Mouse (Mus musculus) megakaryocyte progenitor cell, adult 5-6 weeks (primary cell): ENCODE measurements around the gene Riok2. TPM values are rescaled to one million over a fixed set of nuclear protein-coding genes. Genes with fewer than 3 reads are reported as not detected.
"Not testable (repeated sequence)": the region's sequence is repeated elsewhere in the genome, so short reads cannot be mapped to it uniquely, and the experiment has no call there.

ENCODE experiments used
- ATAC-seq: replicated peaks from 2 replicates; pipeline ENCODE4 v1.8.0; 2016; ENCODE audit warnings: mild to moderate bottlenecking, moderate TSS enrichment, inconsistent platforms; ENCODE audit not compliant: poor library complexity
- total RNA-seq, 2 experiments: library from RNA; stranded (forward) in 1 of 2; stranded (reverse) in 1 of 2; fragments of 157-497, 149-512 nt in 1 of 2; fragments of 200-1000 nt in 1 of 2; gene quantifications; 2 replicates each; pipeline versions ENCODE4 v1.2.3 to v1.2.4; 2015 to 2017

The Riok2 gene
- total RNA-seq (2015) = 44.1 and 53.1 TPM in 2 replicates
- total RNA-seq (2017) = 43.6 and 56.7 TPM in 2 replicates

DNA sequence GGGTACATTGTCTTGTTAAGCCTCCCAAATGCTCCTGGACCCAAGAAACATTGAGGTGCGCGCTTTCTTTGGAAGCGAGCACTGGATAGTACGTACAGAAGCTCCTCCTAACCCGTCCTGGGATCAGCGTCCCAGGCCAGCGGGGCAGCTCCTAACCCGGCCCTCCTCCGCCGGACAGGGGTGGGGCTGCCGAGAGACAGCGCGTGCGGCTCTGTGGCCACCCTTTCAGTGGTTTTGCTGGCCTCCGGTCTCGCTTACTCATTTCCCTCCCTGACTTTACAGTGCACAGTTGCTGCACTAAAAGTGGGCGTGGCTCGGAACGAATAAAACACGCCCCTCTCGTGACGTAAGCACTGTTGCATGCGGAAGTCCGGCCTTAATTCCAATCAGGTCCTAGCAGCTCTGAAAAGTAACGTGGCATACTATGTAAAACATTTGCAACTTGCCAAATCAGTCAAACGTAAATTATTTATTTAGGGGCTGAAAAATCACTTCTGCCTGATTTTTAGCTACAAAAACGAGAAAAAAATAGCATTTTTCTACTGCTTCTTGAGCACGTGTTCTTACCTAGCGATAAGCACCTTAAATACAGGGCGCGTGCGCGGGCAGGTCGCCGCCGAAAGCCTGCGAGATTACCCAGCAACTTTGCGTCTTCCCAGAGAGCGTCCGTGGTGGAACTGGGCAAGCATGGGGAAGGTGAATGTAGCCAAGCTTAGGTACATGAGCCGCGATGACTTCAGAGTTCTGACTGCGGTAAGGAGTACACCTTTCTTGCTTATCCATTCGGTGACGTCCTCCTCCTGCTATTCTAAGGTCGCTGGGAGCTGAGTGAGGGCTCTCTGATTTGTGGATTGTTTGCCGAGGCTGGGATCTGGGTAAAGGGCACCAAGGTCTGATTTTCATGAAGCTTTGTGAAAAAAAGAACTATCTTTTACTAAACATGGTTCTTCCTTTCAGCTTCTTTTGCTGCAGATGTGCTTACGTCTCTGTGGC lies at the start of gene Riok2:
TSS of gene Riok2 (plus strand) at position 392 of the 993 bp plus-strand sequence.
- ATAC-seq = peak; percentile 86

DNA sequence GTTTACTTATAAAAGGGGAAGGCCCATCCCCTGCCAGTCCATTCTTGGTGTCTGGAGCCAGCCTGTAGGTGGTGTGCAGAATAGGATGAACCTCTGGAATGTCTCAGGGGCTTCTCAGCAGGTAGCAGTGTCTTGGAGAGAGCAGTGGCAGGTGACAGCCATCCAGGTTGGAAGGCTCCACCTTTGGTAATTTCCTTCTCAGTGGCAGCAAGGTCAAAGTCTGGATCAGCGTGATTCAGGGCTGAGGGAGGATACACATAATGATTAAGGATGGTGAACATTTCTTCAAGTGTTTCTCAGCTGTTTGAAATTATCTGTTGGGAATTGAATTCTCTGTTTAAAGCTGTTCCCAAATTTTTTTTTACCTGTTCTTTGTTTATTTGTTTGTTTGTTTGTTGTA lies 48.1 kb upstream of the Riok2 start:
- not testable (repeated sequence) for ATAC-seq

DNA sequence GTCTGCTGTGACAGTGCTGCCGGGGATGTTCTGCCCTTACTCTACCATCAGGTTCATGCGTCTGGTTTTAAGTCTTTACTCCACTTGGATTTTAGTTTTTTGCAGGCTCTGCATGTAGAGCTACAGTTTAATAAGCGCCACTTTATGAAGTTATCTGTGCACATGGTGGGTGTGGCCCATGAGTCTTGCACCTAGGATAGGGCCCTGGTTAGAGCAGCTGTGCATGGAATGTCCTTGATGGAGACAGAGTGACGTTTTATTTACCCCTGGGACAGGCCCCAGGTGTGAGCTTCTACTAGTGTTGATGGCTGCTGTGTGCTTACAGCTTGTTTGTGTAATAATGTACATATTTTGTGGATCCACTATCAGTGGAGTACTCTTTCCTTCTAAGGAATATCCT lies 47.5 kb upstream of the Riok2 start:
- no peak for ATAC-seq

DNA sequence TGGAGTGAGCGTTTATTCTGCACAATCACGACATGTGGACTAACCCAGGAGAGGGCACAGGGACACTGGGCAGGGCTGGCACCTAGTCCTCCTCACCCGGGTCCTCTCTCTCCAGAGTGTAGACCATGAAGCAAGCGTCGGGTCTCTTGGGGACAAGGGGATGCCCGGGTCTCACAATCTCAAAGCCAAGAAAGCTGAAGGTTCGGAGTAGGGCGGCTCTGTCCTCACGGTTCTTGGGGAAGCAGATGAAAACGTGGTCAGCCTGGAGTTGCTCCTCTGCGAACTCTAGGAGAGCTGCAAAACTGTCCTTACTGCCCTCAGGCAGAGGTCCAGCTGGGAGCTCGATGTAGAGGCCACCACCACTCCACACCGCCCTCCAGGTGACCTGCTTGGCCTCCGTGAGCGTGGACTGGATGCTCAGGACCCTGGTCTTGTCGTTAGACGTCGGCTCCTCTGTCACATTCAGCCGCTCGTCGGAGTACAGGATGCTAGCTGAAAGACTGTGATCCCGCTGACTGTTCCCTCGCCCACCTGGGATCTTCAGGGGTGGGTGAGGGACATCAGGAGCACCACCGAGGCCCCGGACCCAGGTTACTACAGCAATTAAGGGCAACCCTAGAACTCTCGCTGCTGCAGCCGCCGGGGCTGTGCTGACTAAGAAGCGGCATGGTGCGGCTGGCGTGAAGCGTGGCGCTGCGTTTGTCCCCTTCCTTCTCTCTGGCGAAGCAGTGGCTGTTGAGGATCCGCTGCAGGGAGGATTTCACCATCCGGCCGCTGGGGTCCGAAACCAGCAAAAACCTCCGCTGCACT lies 28.5 kb upstream of the Riok2 start:
- ATAC-seq = peak; percentile 96

DNA sequence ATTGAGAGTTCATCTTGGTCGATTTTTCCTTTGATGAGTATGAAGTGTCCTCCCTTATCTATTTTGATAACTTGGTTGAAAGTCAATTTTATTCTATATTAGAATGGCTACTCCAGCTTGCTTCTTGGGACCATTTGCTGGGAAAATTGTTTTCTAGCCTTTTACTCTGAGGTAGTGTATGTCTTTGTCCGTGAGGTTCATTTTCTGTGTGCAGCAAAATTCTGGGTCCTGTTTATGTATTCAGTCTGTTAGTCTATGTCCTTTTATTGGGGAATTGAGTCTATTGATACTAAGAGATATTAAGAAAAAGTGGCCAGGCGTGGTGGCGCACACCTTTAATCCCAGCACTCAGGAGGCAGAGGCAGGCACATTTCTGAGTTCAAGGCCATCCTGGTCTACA lies 27.8 kb upstream of the Riok2 start:
- ATAC-seq = not testable (repeated sequence)

DNA sequence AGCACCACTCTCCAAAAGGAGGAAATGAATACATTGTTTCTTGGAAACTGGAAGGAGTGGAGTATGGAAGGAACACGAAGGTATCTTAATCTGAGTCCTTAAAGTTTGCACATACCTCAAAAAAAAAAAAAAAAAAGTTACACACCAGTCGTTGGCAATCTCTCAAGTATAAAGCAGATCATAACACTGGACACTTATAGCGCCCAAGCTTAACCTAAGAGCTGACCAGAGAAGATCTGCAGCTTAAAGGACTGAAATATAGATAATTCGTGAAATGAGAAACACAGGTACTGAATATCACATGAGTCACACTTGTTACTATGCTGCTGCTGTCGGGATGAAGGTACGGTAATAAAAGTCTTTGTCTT lies 575 bp upstream of the Riok2 start:
- ATAC-seq = peak; percentile 1; the same call in 1 of the 2 replicates

DNA sequence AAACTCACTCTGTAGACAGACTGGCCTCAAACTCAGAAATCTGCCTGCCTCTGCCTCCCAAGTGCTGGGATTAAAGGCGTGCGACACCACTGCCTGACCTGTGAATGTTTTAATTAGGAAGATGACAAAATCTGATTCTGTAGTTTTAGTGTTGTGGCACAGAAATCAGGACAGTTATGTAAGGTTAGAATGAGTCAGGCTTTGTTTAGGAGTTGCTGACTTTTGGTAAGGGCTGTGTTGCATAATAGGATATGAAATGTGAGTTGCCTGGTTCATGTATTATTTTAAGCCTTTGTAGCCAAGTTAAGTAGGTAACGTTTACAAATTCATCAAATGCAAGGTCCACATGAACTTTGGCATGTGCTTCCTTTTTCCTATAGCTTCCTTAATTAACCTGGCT lies 1.5 kb downstream of the Riok2 start:
- ATAC-seq = peak; percentile 20

DNA sequence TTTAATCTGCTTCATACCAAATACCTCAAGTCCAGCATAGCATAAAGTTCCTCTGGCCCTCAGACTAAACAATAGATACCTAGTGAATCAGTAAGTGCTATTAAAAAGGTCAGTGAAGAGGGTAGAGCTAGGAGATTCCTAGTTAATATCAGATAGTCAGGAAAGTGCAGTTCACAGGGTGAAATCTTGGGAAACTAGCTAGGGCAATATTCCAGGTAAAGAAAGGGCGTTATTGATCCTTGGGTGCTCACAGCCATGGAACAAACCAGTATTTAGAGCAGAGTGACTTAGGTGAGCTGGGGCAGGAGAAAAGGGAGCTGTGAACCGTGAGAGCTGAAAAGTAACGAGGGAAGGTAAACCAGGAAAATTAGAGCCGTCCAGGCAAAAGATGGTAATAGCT lies 9.6 kb downstream of the Riok2 start:
- no peak for ATAC-seq

DNA sequence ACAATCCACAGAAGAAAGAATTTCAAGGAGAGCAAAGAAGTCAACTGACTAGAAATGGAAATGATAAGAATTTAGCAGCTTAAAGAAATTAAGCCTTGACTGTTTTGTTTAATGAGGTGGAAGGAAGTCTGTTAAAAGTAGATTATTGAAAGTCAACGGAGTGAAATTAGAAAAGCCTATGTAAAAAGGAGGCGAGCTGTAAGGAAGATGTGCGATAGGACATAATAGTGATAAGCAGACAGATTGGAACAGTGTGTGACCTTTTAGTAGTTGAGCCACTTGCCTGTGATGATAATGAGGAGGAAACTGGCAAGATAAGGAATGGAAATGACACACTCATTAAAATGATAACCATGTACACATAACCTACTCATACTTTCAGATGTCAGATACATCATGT lies 10.4 kb downstream of the Riok2 start:
- peak; percentile 46; the same call in 1 of the 2 replicates for ATAC-seq

DNA sequence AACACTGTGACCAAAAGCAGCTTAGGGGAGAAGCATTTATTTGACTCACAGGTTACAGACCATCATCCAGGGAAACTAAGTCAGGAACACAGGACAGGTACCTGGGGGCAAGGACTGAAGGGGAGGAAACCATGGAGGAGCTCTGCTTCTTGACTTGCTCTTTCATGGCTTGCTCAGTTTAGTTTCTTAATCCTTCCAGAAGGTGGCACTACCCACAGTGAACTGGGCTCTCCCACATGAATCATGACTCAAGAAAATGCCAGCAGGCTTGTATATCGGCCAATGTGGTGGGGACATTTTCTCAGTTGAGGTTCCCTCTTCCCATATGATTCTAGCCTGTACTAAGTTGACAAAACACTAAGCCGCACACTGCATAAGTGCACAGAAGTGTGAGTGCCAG lies 12.0 kb downstream of the Riok2 start:
- peak; percentile 80 for ATAC-seq

DNA sequence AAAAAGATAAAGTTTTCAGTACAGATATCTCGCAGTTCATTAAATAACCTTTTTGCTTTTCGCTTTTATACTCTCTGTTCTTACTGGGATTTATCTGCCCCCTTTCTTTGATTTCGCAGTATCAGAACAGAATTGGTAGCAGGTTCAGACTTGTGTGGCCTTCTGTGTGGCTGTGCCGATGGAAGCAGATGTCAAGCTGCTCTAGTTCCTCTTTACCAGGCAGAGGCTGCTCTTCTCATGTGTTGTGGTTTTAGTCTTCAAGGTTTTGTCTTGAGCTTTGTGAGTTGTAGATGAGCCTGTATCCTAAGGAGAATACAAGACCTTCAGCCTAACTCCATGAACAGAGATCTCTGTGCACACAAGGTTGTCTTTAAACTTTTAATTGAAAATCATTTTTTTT lies 17.7 kb downstream of the Riok2 start:
- peak; percentile 54 for ATAC-seq

DNA sequence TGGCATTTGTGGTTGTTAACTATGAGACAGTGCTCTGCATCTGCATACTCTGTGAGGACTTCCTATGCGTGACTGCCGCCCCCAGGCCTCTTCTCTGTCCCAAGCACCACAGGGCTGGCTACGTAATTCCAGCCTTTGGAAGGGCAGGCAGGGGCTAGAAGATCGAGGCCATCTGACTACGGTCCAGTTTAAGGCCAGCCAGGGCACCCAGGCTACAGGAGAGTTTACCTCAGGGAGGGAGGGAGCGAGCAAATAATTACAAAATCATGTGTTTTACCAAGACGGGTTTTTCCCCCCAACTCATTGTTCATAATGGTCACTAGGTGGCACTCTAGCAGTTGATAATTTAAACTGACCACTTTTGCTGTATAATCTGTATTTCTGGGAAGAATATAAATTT lies 18.8 kb downstream of the Riok2 start:
- peak; percentile 57 for ATAC-seq

DNA sequence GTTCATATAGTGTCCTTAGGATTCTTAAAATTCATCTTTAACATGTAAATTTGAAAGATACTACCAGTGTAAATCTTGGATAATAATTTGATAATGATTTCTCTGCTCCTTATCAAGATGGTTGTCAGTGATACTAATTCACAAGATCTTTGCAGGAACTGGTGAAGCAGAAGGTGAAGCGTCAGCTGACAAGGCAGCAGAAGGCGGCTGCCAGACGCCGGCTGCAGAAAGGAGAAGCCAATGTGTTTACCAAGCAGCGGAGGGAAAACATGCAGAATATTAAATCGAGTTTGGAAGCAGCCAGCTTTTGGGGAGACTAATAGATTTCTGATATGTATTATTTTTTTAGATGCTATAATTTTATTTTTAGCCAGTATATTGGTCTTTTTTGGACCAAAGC lies 19.2 kb downstream of the Riok2 start:
- ATAC-seq = no peak

DNA sequence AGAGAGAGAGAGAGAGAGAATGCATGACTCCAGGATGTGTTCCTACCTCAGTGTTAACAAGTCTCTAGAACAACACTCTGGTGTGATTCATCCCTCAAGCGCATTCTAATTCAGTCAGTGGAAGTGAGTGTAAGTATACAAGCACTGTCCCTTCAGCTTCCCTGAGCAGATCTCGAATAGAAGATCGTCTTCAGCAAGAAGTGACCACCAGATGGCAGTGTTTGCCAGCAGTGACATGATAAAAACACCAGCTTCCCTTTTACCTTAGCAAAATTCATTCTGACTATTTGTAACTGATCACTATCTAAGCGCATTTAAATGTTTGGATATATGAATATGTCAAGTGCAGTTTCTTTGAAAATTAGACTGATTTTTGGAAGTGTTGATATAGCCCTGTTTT lies 20.2 kb downstream of the Riok2 start:
- ATAC-seq = peak; percentile 84

DNA sequence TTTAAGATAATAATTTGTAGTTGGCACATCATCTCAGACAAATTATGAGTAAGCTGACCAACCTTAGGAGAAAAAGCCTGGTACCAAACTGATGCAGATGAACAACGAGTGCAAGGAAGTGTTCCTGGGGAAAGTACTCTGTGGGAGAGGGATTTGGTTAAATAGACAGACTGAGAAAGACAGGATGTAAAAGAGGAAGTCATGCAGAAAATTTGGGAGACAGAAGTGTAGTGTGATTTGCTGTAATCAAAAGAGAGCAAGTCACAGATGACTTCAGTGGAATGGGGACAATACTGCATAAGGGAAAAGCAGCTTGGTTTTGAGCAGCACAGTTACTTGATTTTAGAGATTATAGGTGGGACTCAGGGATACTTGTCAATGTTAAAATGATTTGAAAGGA lies 22.8 kb downstream of the Riok2 start:
- no peak for ATAC-seq

DNA sequence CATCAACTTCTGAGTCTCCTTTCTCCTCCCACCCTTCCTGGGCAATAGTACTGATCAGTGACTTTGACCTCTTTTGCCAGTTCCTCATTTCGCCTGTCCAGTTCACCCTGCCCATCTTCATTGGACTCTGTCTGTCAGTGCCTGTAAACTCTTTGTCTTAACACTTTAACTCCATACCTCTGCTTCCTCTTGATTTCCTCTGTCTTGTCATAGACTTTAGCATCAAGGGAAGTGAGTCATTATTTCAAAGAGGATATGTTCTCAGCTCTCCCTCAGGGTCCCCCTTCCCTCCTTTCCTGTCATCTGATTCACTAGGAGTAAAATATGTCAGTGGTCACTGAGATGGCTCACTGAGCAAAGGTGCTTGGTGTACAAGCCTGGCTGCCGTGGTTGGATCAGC lies 24.6 kb downstream of the Riok2 start:
- ATAC-seq = peak; percentile 38

DNA sequence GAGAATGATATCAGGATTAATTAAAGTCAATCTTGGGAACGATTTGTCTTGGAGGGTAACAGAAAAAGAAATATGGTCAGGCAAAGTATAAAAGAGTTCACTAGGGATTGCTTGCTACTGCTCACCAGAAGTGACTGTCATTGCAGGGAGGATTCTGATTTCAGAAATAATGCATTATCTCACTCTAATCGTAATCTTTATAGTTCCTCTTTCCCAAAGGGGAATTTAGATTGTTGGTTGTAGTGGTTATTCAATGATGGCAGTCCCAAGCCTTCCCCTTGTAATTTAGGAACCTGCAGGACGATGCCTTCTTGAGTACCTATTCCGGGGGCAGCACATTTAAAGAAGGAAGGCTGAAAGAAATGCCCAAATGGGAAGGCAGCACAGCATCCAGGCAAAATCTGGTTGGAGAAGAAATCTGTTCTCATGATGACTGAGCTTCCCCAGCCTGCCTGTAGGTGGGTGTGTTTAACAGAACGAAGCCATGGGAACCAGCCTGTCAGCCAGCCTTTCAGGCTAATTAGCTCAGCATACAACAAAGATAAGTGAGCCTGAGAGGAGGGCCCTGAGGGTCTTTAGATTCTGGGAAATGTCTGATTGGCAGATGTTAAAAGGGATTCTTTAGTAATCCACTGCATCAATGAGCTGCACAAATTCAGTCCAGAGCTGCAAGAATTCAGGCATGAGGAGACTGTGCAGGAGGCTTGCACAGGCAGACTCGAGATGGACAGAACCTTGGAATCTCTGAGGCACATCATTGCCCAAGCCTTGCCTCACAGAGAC lies 28.3 kb downstream of the Riok2 start, which contains the start of gene Lix1:
TSS of gene Lix1 (plus strand) at position 451 of the 783 bp plus-strand sequence.
- ATAC-seq = peak; percentile 75

DNA sequence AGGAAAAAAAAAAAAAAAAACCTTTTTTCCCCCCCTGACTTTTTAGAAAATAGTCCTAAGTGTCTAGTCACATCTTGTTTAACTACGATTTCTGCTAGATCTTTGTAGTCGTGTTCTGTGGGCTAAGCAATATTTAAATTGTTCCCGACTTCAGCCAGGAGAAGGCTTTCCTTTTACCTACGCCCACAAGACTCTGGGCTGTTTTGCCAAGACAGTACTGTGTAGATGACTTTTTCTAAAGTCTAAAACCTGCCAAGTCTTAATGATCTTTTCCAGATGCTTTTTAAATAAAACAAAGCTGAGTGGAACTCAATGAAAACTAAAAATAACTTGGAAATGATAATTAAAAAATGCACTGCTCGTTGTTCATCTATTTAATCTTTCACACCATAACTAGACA lies 28.9 kb downstream of the Riok2 start:
- ATAC-seq = no peak

DNA sequence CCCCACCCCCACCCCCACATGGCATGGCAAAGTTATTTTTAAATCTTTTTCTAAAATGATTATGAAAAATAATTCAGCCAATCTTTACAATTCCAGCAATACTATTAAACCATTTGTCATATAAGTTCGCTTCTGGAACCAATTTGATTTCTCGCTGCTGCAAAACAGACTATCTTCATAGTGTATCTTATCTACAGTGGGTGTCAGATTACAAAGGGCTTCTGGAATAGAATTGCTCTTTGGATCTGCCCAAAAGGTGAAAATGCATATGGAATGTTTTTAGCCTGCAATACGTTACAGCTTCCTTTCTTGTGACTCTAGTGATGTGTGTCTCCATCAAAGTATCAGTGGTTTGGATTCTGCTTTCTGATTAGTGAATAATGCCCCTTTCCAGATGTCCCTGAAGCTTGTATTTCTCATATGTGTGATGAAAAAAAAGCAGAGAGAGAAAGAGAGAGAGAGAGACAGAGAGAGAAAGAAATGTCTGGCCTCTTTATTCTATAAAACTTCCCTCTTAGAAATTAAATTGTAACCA lies 29.5 kb downstream of the Riok2 start:
- no peak for ATAC-seq

DNA sequence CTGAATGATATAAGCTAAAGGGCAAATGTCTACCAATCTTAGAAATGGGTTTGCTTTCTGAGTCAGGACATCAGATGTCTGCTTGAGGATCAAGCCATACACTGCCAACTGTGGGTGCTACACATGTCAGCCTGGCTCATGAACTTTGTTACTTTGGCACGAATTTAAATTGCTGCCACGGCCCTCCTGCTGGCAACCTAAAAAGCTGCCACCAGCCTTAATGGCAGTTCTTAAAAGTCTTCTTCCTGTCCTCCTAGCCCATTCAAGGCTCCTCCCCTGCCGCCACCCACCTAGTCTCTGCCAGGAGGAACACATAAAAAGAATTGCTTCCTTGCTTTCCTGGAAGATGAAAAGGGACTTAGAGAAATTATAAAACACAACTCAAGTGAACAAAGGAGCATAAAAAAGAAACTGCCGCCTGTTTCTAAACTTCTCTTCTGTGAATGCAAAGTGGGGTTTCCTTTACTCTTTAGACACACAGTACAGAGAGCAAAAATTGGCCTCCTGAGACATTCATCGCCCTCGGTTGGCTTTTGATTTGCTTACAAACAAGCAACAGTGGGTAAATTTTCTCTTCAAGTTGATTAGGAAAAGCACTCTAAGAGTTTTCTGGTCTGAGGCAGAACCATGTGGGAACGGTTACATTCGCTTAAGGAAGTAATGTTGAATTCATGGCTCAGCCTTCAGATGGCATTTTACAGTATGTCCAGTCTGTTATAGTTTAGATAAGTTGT lies 30.9 kb downstream of the Riok2 start:
- no peak for ATAC-seq
